Mouse (Mus musculus) kidney, adult 2 months (tissue): ENCODE results near the gene Casp2.

Source experiments
- CTCF ChIP-seq: fragments of 200-500 bp; conservative IDR thresholded peaks from 2 replicates; pipeline ENCODE4 v1.5.1; 2011; ENCODE audit warnings: low read depth, mild to moderate bottlenecking, control low read depth, low read length, moderate library complexity, mixed read lengths; ENCODE audit not compliant: insufficient read depth, insufficient read length
- POLR2A ChIP-seq: fragments of 200-500 bp; IDR thresholded peaks from one replicate; pipeline ENCODE4 v1.6.1; 2011; ENCODE audit warnings: low read depth, low read length, control low read depth

DNA sequence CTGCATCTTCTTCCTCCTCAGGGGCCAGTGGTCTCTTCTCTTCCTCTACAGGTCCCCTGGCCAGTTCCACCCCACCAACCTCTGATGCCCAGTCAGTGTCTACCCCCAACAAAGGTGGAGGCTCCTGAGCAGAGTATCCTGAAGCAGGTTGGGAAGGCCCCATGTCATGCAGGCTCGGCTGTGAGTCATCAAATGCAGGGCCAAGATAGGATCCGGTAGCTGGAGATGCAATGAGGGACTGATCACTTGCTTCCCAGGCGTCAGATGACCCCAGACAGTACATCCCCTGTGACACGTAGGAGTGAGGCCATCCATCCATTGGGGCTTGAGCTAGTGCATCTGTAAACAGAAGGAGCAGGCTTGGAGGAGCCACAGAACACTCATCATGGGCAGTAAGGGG, 53.5 kb downstream of the Casp2 start:
- TF ChIP-seq POLR2A (no peak), CTCF (no peak)
